Mouse (Mus musculus): ENCODE results near the gene Lpar2.

GRCm38 (mm10) chr8:69801796-69802195, 20.4 kb upstream of the Lpar2 start:
- TF ChIP-seq CTCF (conservative IDR thresholded peaks at IDR 0.05; ENCODE audit: low read length) (no peak), POU5F1 (IDR thresholded peaks at IDR 0.05; ENCODE audit: borderline replicate concordance, low read length) (no peak)
